Mouse (Mus musculus): Measurements from ENCODE around the gene Zkscan8. TPM values are rescaled to one million over a fixed set of nuclear protein-coding genes. Genes with fewer than 3 reads are reported as not detected.
A peak's percentile ranks its signal among the peaks of the same experiment; 100 is the strongest.
"Not testable (repeated sequence)": the region's sequence is repeated elsewhere in the genome, so short reads cannot be mapped to it uniquely, and the experiment has no call there.

The Zkscan8 gene
- polyA plus RNA-seq (2015; fragmentation: Nextera tagmentation; extraction: Ambion mirVana), result 3.8 and 4.8 TPM in 2 replicates

GRCm38 (mm10) chr13:21530781-21531201 is at the start of gene Zkscan8:
Gene Zkscan8 (minus strand): TSS chr13:21531120.
- Histone ChIP-seq H3K4me1 (peaks cover 10% of the 10 kb centered on the region), H3K9me3 (no peaks in the 10 kb centered on the region), H3K36me3 (peaks cover 13% of the 10 kb centered on the region), H3K27ac (replicated peaks) (peak within 1 kb of the TSS; percentile 93), H3K4me2 (peak within 1 kb of the TSS; percentile 70), H3K27me3 (replicated peaks) (no peaks in the 10 kb centered on the region), H3K4me3 (peak within 1 kb of the TSS; percentile 91), H3K9ac (peak within 1 kb of the TSS; percentile 99)
- ATAC-seq (ENCODE audit: extremely low read depth, insufficient number of reproducible peaks, low FRiP score, low TSS enrichment), result peak; percentile 78; the same call in 1 of the 2 replicates
- WGBS, result under 1% methylated on average over 39 of the region's 39 CpGs

- no peaks in the 10 kb centered on the region for H3K4me1 ChIP-seq
- ATAC-seq (ENCODE audit: extremely low read depth, insufficient number of reproducible peaks, low FRiP score, low TSS enrichment), result no peak
- H3K4me2 ChIP-seq, result no peak within 1 kb of the TSS
- H3K36me3 ChIP-seq, result no peaks in the 10 kb centered on the region
- H3K27me3 ChIP-seq (replicated peaks), result no peaks in the 10 kb centered on the region
- no peak within 1 kb of the TSS for H3K27ac ChIP-seq (replicated peaks)
- H3K4me3 ChIP-seq, result no peak within 1 kb of the TSS
- no peaks in the 10 kb centered on the region for H3K9me3 ChIP-seq
- 55% methylated on average over 1 of the region's 1 CpGs for WGBS
- H3K9ac ChIP-seq, result no peak within 1 kb of the TSS
These were observed 28.9 kb upstream of the Zkscan8 start, which contains the start of gene Olfr1535 for GRCm38 (mm10) chr13:21559793-21560192. Gene Olfr1535 (minus strand): TSS chr13:21559893.

- no peak overlapping the region for H3K4me2 ChIP-seq
- WGBS, result 37% methylated on average over 3 of the region's 3 CpGs
- no peaks in the 10 kb centered on the region for H3K4me1 ChIP-seq
- H3K27ac ChIP-seq (replicated peaks), result no peak overlapping the region
- no peak for ATAC-seq (ENCODE audit: extremely low read depth, insufficient number of reproducible peaks, low FRiP score, low TSS enrichment)
- H3K36me3 ChIP-seq, result no peaks in the 10 kb centered on the region
- H3K4me3 ChIP-seq, result no peak overlapping the region
- no peak overlapping the region for H3K9ac ChIP-seq
- H3K27me3 ChIP-seq (replicated peaks), result no peaks in the 10 kb centered on the region
- no peaks in the 10 kb centered on the region for H3K9me3 ChIP-seq
These were observed 19.6 kb upstream of the Zkscan8 start for GRCm38 (mm10) chr13:21550416-21551110.

GRCm38 (mm10) chr13:21549487-21549886 is 18.6 kb upstream of the Zkscan8 start:
- no peak overlapping the region for H3K4me3 ChIP-seq
- H3K4me1 ChIP-seq, result no peaks in the 10 kb centered on the region
- 86% methylated on average over 3 of the region's 3 CpGs for WGBS
- no peak overlapping the region for H3K9ac ChIP-seq
- H3K36me3 ChIP-seq, result no peaks in the 10 kb centered on the region
- no peaks in the 10 kb centered on the region for H3K9me3 ChIP-seq
- H3K4me2 ChIP-seq, result no peak overlapping the region
- no peak overlapping the region for H3K27ac ChIP-seq (replicated peaks)
- ATAC-seq (ENCODE audit: extremely low read depth, insufficient number of reproducible peaks, low FRiP score, low TSS enrichment), result no peak
- H3K27me3 ChIP-seq (replicated peaks), result no peaks in the 10 kb centered on the region

- H3K9me3 ChIP-seq, result no peaks in the 10 kb centered on the region
- no peak for ATAC-seq (ENCODE audit: extremely low read depth, insufficient number of reproducible peaks, low FRiP score, low TSS enrichment)
These were observed 11.8 kb upstream of the Zkscan8 start, which contains the start of gene Olfr1366 for GRCm38 (mm10) chr13:21542708-21543107. Gene Olfr1366 (minus strand): TSS chr13:21542808.

GRCm38 (mm10) chr13:21530136-21530535 is 784 bp downstream of the Zkscan8 start:
- WGBS, result 50% methylated on average over 7 of the region's 7 CpGs
- no peak for ATAC-seq (ENCODE audit: extremely low read depth, insufficient number of reproducible peaks, low FRiP score, low TSS enrichment)
- H3K27ac ChIP-seq (replicated peaks), result no peak overlapping the region
- H3K4me2 ChIP-seq, result peak overlapping the region; percentile 70
- H3K27me3 ChIP-seq (replicated peaks), result no peaks in the 10 kb centered on the region
- H3K4me1 ChIP-seq, result peaks cover 10% of the 10 kb centered on the region
- H3K36me3 ChIP-seq, result peaks cover 19% of the 10 kb centered on the region
- H3K4me3 ChIP-seq, result peak overlapping the region; percentile 91
- H3K9me3 ChIP-seq, result no peaks in the 10 kb centered on the region
- peak overlapping the region; percentile 65; the same call in 1 of the 2 replicates for H3K9ac ChIP-seq

More at GRCm38 (mm10) chr13:21542708-21543107, 11.8 kb upstream of the Zkscan8 start, which contains the start of gene Olfr1366:
- H3K27ac ChIP-seq (replicated peaks), result no peak within 1 kb of the TSS
- no peak within 1 kb of the TSS for H3K4me3 ChIP-seq
- no peaks in the 10 kb centered on the region for H3K27me3 ChIP-seq (replicated peaks)
- H3K4me1 ChIP-seq, result no peaks in the 10 kb centered on the region
- no peaks in the 10 kb centered on the region for H3K36me3 ChIP-seq
- WGBS, result 54% methylated on average over 1 of the region's 1 CpGs
- no peak within 1 kb of the TSS for H3K9ac ChIP-seq
- no peak within 1 kb of the TSS for H3K4me2 ChIP-seq

GRCm38 (mm10) chr13:21506221-21506649 is 24.7 kb downstream of the Zkscan8 start:
- Histone ChIP-seq H3K36me3 (no peaks in the 10 kb centered on the region), H3K27ac (replicated peaks) (peak overlapping the region; percentile 81), H3K4me2 (peak overlapping the region; percentile 73), H3K9ac (peak overlapping the region; percentile 80), H3K9me3 (no peaks in the 10 kb centered on the region), H3K4me1 (0 out of 2 replicates have a peak, but pooled peaks cover 3% of the 10 kb centered on the region), H3K4me3 (peak overlapping the region; percentile 63), H3K27me3 (replicated peaks) (no peaks in the 10 kb centered on the region)
- WGBS, result under 1% methylated on average over 21 of the region's 21 CpGs
- ATAC-seq (ENCODE audit: extremely low read depth, insufficient number of reproducible peaks, low FRiP score, low TSS enrichment), result peak; percentile 97

GRCm38 (mm10) chr13:21502296-21502695 is 28.6 kb downstream of the Zkscan8 start:
- ATAC-seq (ENCODE audit: extremely low read depth, insufficient number of reproducible peaks, low FRiP score, low TSS enrichment), result no peak
- Histone ChIP-seq H3K27me3 (replicated peaks) (no peaks in the 10 kb centered on the region), H3K4me3 (no peak overlapping the region), H3K4me1 (0 out of 2 replicates have a peak, but pooled peaks cover 3% of the 10 kb centered on the region), H3K36me3 (no peaks in the 10 kb centered on the region), H3K9me3 (no peaks in the 10 kb centered on the region), H3K9ac (no peak overlapping the region), H3K27ac (replicated peaks) (no peak overlapping the region), H3K4me2 (no peak overlapping the region)
- WGBS, result 82% methylated on average over 5 of the region's 5 CpGs

GRCm38 (mm10) chr13:21501182-21501581 is 29.7 kb downstream of the Zkscan8 start, which contains the start of gene Gm11273:
Gene Gm11273 (minus strand): TSS chr13:21501418.
- 86% methylated on average over 17 of the region's 17 CpGs for WGBS
- not testable (repeated sequence) for H3K9ac ChIP-seq; ATAC-seq (ENCODE audit: extremely low read depth, insufficient number of reproducible peaks, low FRiP score, low TSS enrichment); H3K9me3 ChIP-seq; H3K36me3 ChIP-seq; H3K4me3 ChIP-seq; H3K4me1 ChIP-seq; H3K4me2 ChIP-seq; H3K27me3 ChIP-seq (replicated peaks); H3K27ac ChIP-seq (replicated peaks)

GRCm38 (mm10) chr13:21495080-21495479 is 35.8 kb downstream of the Zkscan8 start, which contains the start of gene AK157302:
Gene AK157302 (plus strand): TSS chr13:21495223.
- H3K4me3 ChIP-seq, result no peak within 1 kb of the TSS
- 88% methylated on average over 21 of the region's 21 CpGs for WGBS
- ATAC-seq (ENCODE audit: extremely low read depth, insufficient number of reproducible peaks, low FRiP score, low TSS enrichment), result no peak

GRCm38 (mm10) chr13:21492847-21493246 is 38.1 kb downstream of the Zkscan8 start:
- Histone ChIP-seq H3K9ac (no peak overlapping the region), H3K27me3 (replicated peaks) (no peaks in the 10 kb centered on the region), H3K4me3 (no peak overlapping the region), H3K27ac (replicated peaks) (no peak overlapping the region), H3K4me2 (no peak overlapping the region), H3K9me3 (no peaks in the 10 kb centered on the region), H3K4me1 (no peaks in the 10 kb centered on the region), H3K36me3 (no peaks in the 10 kb centered on the region)
- 85% methylated on average over 5 of the region's 5 CpGs for WGBS
- no peak for ATAC-seq (ENCODE audit: extremely low read depth, insufficient number of reproducible peaks, low FRiP score, low TSS enrichment)

More at GRCm38 (mm10) chr13:21495080-21495479, 35.8 kb downstream of the Zkscan8 start, which contains the start of gene AK157302:
- no peaks in the 10 kb centered on the region for H3K36me3 ChIP-seq
- H3K4me2 ChIP-seq, result no peak within 1 kb of the TSS
- no peak within 1 kb of the TSS for H3K27ac ChIP-seq (replicated peaks)
- H3K9me3 ChIP-seq, result no peaks in the 10 kb centered on the region
- H3K4me1 ChIP-seq, result no peaks in the 10 kb centered on the region
- H3K9ac ChIP-seq, result no peak within 1 kb of the TSS
- H3K27me3 ChIP-seq (replicated peaks), result no peaks in the 10 kb centered on the region

Measured in heart, embryonic 13.5 days (tissue).